Mouse (Mus musculus) myocyte (in vitro differentiated cells): Measurements from ENCODE around the gene Ehd3. TPM values are rescaled to one million over a fixed set of nuclear protein-coding genes. Genes with fewer than 3 reads are reported as not detected.
A peak's percentile ranks its signal among the peaks of the same experiment; 100 is the strongest.

Experiments used
- H3K27me3 ChIP-seq: one replicate; pipeline ENCODE4 v1.6.1; 2011; ENCODE audit not compliant: control insufficient read depth, insufficient read depth, insufficient read length
- H3K36me3 ChIP-seq: one replicate; pipeline ENCODE4 v1.6.1; 2011; ENCODE audit not compliant: control insufficient read depth, insufficient read depth
- H3K4me2 ChIP-seq: one replicate; pipeline ENCODE4 v1.6.1; 2011; ENCODE audit warnings: low read depth, control low read depth
- H3K4me3 ChIP-seq: one replicate; pipeline ENCODE4 v1.5.1; 2011; ENCODE audit warnings: mild to moderate bottlenecking, control low read depth, moderate library complexity
- H3K79me2 ChIP-seq: one replicate; pipeline ENCODE4 v1.6.1; 2011; ENCODE audit not compliant: control insufficient read depth, insufficient read depth
- H3ac ChIP-seq: one replicate; pipeline ENCODE4 v1.6.1; 2011; ENCODE audit not compliant: control insufficient read depth, insufficient read length
- CEBPB ChIP-seq: IDR thresholded peaks from 2 replicates; pipeline ENCODE4 v1.6.1; 2011; ENCODE audit warnings: mild to moderate bottlenecking, moderate library complexity; ENCODE audit not compliant: poor library complexity, insufficient read depth, severe bottlenecking
- E2F4 ChIP-seq: IDR thresholded peaks from one replicate; pipeline ENCODE4 v1.6.1; 2011; ENCODE audit warnings: mild to moderate bottlenecking, control low read depth, moderate library complexity; ENCODE audit not compliant: insufficient read depth
- MAX ChIP-seq: IDR thresholded peaks from one replicate; pipeline ENCODE4 v1.6.1; 2011; ENCODE audit warnings: low read depth, mild to moderate bottlenecking, control low read depth
- MYOD1 ChIP-seq, 3 experiments: IDR thresholded peaks; one replicate each; pipeline ENCODE4 v1.6.1; 2011; ENCODE audit warnings: control low read depth in 2 of 3, low read depth in 2 of 3, mild to moderate bottlenecking in 2 of 3, moderate library complexity in 1 of 3; ENCODE audit not compliant: insufficient read length in 2 of 3, control insufficient read depth in 1 of 3
- MYOG ChIP-seq, 3 experiments: IDR thresholded peaks; one replicate each; pipeline ENCODE4 v1.6.1; 2011; ENCODE audit warnings: control low read depth in 2 of 3, low read depth in 2 of 3, mild to moderate bottlenecking in 2 of 3; ENCODE audit not compliant: insufficient read length in 2 of 3, control insufficient read depth in 1 of 3, insufficient read depth in 1 of 3
- POLR2A ChIP-seq: IDR thresholded peaks from one replicate; pipeline ENCODE4 v1.6.1; 2011; ENCODE audit warnings: low read depth, mild to moderate bottlenecking, control low read depth, moderate library complexity; ENCODE audit not compliant: insufficient read length
- POLR2AphosphoS2 ChIP-seq: IDR thresholded peaks from one replicate; pipeline ENCODE4 v1.6.1; 2011; ENCODE audit warnings: low read depth, control low read depth; ENCODE audit not compliant: insufficient read length
- REST ChIP-seq: IDR thresholded peaks from one replicate; pipeline ENCODE4 v1.6.1; 2011; ENCODE audit warnings: mild to moderate bottlenecking, control low read depth, moderate library complexity; ENCODE audit not compliant: insufficient read depth, insufficient read length
- SRF ChIP-seq: IDR thresholded peaks from one replicate; pipeline ENCODE4 v1.6.1; 2011; ENCODE audit warnings: low read depth; ENCODE audit not compliant: control insufficient read depth, insufficient read length
- TCF12 ChIP-seq: IDR thresholded peaks from one replicate; pipeline ENCODE4 v1.6.1; 2011; ENCODE audit warnings: mild to moderate bottlenecking, control low read depth; ENCODE audit not compliant: poor library complexity, insufficient read depth, severe bottlenecking
- TCF3 ChIP-seq: IDR thresholded peaks from one replicate; pipeline ENCODE4 v1.6.1; 2011; ENCODE audit warnings: low read depth, control low read depth; ENCODE audit not compliant: insufficient read length
- USF1 ChIP-seq: IDR thresholded peaks from one replicate; pipeline ENCODE4 v1.6.1; 2011; ENCODE audit warnings: low read depth, mild to moderate bottlenecking, control low read depth, moderate library complexity
- polyA plus RNA-seq: library from polyadenylated mRNA; unstranded; fragments of >200 nt; fragmentation: generic; extraction: Trizol; gene quantifications from one replicate; pipeline ENCODE4 v1.2.1, GENCODE M21; 2012; ENCODE audit warnings: missing spikeins

Ehd3 gene
- polyA plus RNA-seq, 1 experiment: 2.9 TPM

GRCm38 (mm10) chr17:73796789-73797188 is 7.1 kb upstream of the Ehd3 start:
- H3K36me3 ChIP-seq: no peaks in the 10 kb centered on the region
- no peak overlapping the region for H3K4me3 ChIP-seq
- no peak overlapping the region for H3K4me2 ChIP-seq
- H3K27me3 ChIP-seq: no peaks in the 10 kb centered on the region
- no peak for TF ChIP-seq MYOG (IDR thresholded peaks at IDR 0.05; ENCODE audit: control insufficient read depth in 1 of 3, insufficient read depth in 1 of 3, insufficient read length in 2 of 3, low read depth in 2 of 3)
- TF ChIP-seq TCF3: no peak
- TF ChIP-seq USF1: no peak
- TF ChIP-seq SRF: no peak
- TF ChIP-seq E2F4: no peak
- no peak for TF ChIP-seq MAX
- no peak for TF ChIP-seq REST
- TF ChIP-seq MYOD1 (IDR thresholded peaks at IDR 0.05; ENCODE audit: control insufficient read depth in 1 of 3, insufficient read length in 2 of 3, low read depth in 2 of 3): no peak
- no peak for TF ChIP-seq TCF12
- no peak for TF ChIP-seq CEBPB
- no peak for TF ChIP-seq POLR2AphosphoS2
- TF ChIP-seq POLR2A: no peak
- no peak overlapping the region for H3ac ChIP-seq
- no peaks in the 10 kb centered on the region for H3K79me2 ChIP-seq

GRCm38 (mm10) chr17:73797706-73798105 is 6.2 kb upstream of the Ehd3 start:
- no peaks in the 10 kb centered on the region for H3K36me3 ChIP-seq
- H3K4me3 ChIP-seq: no peak overlapping the region
- no peak overlapping the region for H3ac ChIP-seq
- H3K4me2 ChIP-seq: no peak overlapping the region
- H3K27me3 ChIP-seq: no peaks in the 10 kb centered on the region
- TF ChIP-seq TCF3: no peak
- TF ChIP-seq USF1: no peak
- H3K79me2 ChIP-seq: no peaks in the 10 kb centered on the region

- Histone ChIP-seq H3ac (no peak overlapping the region), H3K79me2 (no peaks in the 10 kb centered on the region), H3K27me3 (no peaks in the 10 kb centered on the region), H3K4me2 (peak overlapping the region; percentile 85), H3K36me3 (no peaks in the 10 kb centered on the region), H3K4me3 (peak overlapping the region; percentile 36)
- TF ChIP-seq CEBPB: no peak
- peak in 1 of 3 experiments; percentile 36 for TF ChIP-seq MYOG (IDR thresholded peaks at IDR 0.05; ENCODE audit: control insufficient read depth in 1 of 3, insufficient read depth in 1 of 3, insufficient read length in 2 of 3, low read depth in 2 of 3)
Measured at GRCm38 (mm10) chr17:73804592-73805271, 798 bp downstream of the Ehd3 start.

- no peak overlapping the region for H3K4me3 ChIP-seq
- H3ac ChIP-seq: no peak overlapping the region
- H3K27me3 ChIP-seq: no peaks in the 10 kb centered on the region
- TF ChIP-seq USF1 (no peak), TCF3 (no peak), REST (no peak), POLR2AphosphoS2 (no peak), E2F4 (no peak), TCF12 (no peak), MYOD1 (IDR thresholded peaks at IDR 0.05; ENCODE audit: control insufficient read depth in 1 of 3, insufficient read length in 2 of 3, low read depth in 2 of 3) (no peak), POLR2A (no peak), CEBPB (no peak), MAX (no peak), SRF (no peak), MYOG (IDR thresholded peaks at IDR 0.05; ENCODE audit: control insufficient read depth in 1 of 3, insufficient read depth in 1 of 3, insufficient read length in 2 of 3, low read depth in 2 of 3) (no peak)
- no peaks in the 10 kb centered on the region for H3K79me2 ChIP-seq
- H3K36me3 ChIP-seq: no peaks in the 10 kb centered on the region
- H3K4me2 ChIP-seq: no peak overlapping the region
Measured at GRCm38 (mm10) chr17:73806331-73806730, 2.4 kb downstream of the Ehd3 start.

- no peak overlapping the region for H3K4me3 ChIP-seq
- no peaks in the 10 kb centered on the region for H3K36me3 ChIP-seq
- no peaks in the 10 kb centered on the region for H3K27me3 ChIP-seq
- no peaks in the 10 kb centered on the region for H3K79me2 ChIP-seq
- no peak for TF ChIP-seq USF1
- TF ChIP-seq MAX: no peak
- TF ChIP-seq MYOD1 (IDR thresholded peaks at IDR 0.05; ENCODE audit: control insufficient read depth in 1 of 3, insufficient read length in 2 of 3, low read depth in 2 of 3): no peak
- TF ChIP-seq TCF12: no peak
- TF ChIP-seq POLR2AphosphoS2: no peak
- TF ChIP-seq TCF3: no peak
- no peak for TF ChIP-seq CEBPB
- TF ChIP-seq MYOG (IDR thresholded peaks at IDR 0.05; ENCODE audit: control insufficient read depth in 1 of 3, insufficient read depth in 1 of 3, insufficient read length in 2 of 3, low read depth in 2 of 3): no peak
- no peak for TF ChIP-seq REST
- TF ChIP-seq SRF: no peak
- no peak for TF ChIP-seq E2F4
- TF ChIP-seq POLR2A: no peak
- no peak overlapping the region for H3K4me2 ChIP-seq
- H3ac ChIP-seq: no peak overlapping the region
Measured at GRCm38 (mm10) chr17:73807211-73807610, 3.3 kb downstream of the Ehd3 start.
